Mouse (Mus musculus) liver, embryonic 15.5 days (tissue): ENCODE data around the gene Sephs2. TPM values are rescaled to one million over a fixed set of nuclear protein-coding genes. Genes with fewer than 3 reads are reported as not detected.

Experiments used
- polyA plus RNA-seq: library from polyadenylated mRNA; unstranded; fragments of >200 nt; fragmentation: Nextera tagmentation; extraction: Ambion mirVana; gene quantifications from 2 replicates; pipeline ENCODE4 v1.2.1, GENCODE M21; 2015

The Sephs2 gene
- polyA plus RNA-seq, 1 experiment from 2014 or later = 162 TPM

Other genes with a start within 250 kb of the Sephs2 start
- 38.1 and 45.7 TPM in 2 replicates for gene Maz, start 247.0 kb downstream of the Sephs2 start, polyA plus RNA-seq
- gene Kif22, start 231.6 kb downstream of the Sephs2 start, polyA plus RNA-seq = 108 and 111 TPM in 2 replicates
- gene Zg16, start 186.7 kb downstream of the Sephs2 start, polyA plus RNA-seq = 0.24 and 0.33 TPM in 2 replicates
- 8.2 and 9.5 TPM in 2 replicates for gene AI467606, start 182.7 kb downstream of the Sephs2 start, polyA plus RNA-seq
- 65.5 and 76.7 TPM in 2 replicates for gene Qprt, start 151.8 kb downstream of the Sephs2 start, polyA plus RNA-seq
- gene Spn, start 136.2 kb downstream of the Sephs2 start, polyA plus RNA-seq = 6.7 and 6.8 TPM in 2 replicates
- 18.0 and 21.5 TPM in 2 replicates for gene Cd2bp2, start 78.0 kb downstream of the Sephs2 start, polyA plus RNA-seq
- 17.1 and 18.2 TPM in 2 replicates for gene Tbc1d10b, start 65.6 kb downstream of the Sephs2 start, polyA plus RNA-seq
- gene Mylpf, start 65.2 kb downstream of the Sephs2 start, polyA plus RNA-seq = 67.8 and 89.3 TPM in 2 replicates
- 6.3 and 6.8 TPM in 2 replicates for gene Zfp553, start 41.0 kb downstream of the Sephs2 start, polyA plus RNA-seq
- gene Sept1, start 40.9 kb downstream of the Sephs2 start, polyA plus RNA-seq = 9.4 and 9.7 TPM in 2 replicates
- 13.8 and 15.0 TPM in 2 replicates for gene Zfp771, start 29.8 kb downstream of the Sephs2 start, polyA plus RNA-seq
- gene Dctpp1, start 13.3 kb downstream of the Sephs2 start, polyA plus RNA-seq = 74.2 and 84.8 TPM in 2 replicates
- 6.2 and 7.3 TPM in 2 replicates for gene Itgal, start 22.2 kb upstream of the Sephs2 start, polyA plus RNA-seq
- gene Zfp768, start 71.5 kb upstream of the Sephs2 start, polyA plus RNA-seq = 3.1 and 4.4 TPM in 2 replicates
- 1.8 and 2.3 TPM in 2 replicates for gene Zfp747, start 102.0 kb upstream of the Sephs2 start, polyA plus RNA-seq
- 1.2 and 1.5 TPM in 2 replicates for gene 9130019O22Rik, start 113.1 kb upstream of the Sephs2 start, polyA plus RNA-seq
- 1.3 and 1.5 TPM in 2 replicates for gene E430018J23Rik, start 119.6 kb upstream of the Sephs2 start, polyA plus RNA-seq
- 1.3 and 1.7 TPM in 2 replicates for gene Zfp764, start 132.8 kb upstream of the Sephs2 start, polyA plus RNA-seq
- gene Zfp688, start 148.0 kb upstream of the Sephs2 start, polyA plus RNA-seq = 7.3 and 9.1 TPM in 2 replicates
- gene Zfp689, start 175.1 kb upstream of the Sephs2 start, polyA plus RNA-seq = 2.1 TPM in 2 replicates
- gene Prr14, start 185.6 kb upstream of the Sephs2 start, polyA plus RNA-seq = 19.8 and 22.4 TPM in 2 replicates
- gene Fbrs, start 205.1 kb upstream of the Sephs2 start, polyA plus RNA-seq = 5.5 and 5.6 TPM in 2 replicates
- 15.0 and 18.9 TPM in 2 replicates for gene Srcap, start 237.9 kb upstream of the Sephs2 start, polyA plus RNA-seq
- gene Gm42715, start 245.5 kb upstream of the Sephs2 start, polyA plus RNA-seq = 5.2 and 5.5 TPM in 2 replicates